Mouse (Mus musculus) E14TG2a.4 (cell line): ENCODE measurements at regions not wholly inside any gene's neighbourhood (a gene's known extent, or its start where the extent isn't known, plus 50 kb on each side); places are given as distances from the start of the nearest gene placed in this dataset.

Source experiments
- CTCF ChIP-seq: conservative IDR thresholded peaks from 2 replicates; pipeline ENCODE4 v1.5.1; 2014; ENCODE audit warnings: low read length
- POU5F1 ChIP-seq: IDR thresholded peaks from 2 replicates; pipeline ENCODE4 v1.6.1; 2014; ENCODE audit warnings: low read length, borderline replicate concordance

DNA sequence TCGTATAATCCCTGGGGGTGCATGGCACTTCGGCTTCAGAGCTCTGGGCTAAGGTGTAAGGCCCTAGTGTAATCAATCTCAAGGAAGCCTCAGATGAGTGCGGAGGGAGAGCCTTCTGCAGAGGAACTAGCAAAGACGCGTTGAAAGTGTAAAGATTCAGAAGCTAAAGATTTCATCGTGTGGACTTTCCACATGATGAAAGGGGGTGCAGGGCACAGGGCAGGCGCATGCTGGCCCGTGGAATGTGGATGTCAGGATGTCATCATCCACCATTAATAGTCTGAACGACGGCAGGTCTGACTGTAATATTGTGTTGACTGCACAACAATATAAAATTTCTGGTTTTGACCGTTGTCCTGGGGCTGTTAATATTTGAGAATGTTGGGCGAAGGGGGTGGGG is 85.2 kb upstream of the Ccnd2 start:
- TF ChIP-seq CTCF (no peak), POU5F1 (no peak)
